Mouse (Mus musculus) heart, postnatal 0 days (tissue): ENCODE data around the gene Lhfpl4. TPM values are rescaled to one million over a fixed set of nuclear protein-coding genes. Genes with fewer than 3 reads are reported as not detected.

Experiments used
- ATAC-seq: fragments of 200-750 bp; cut with Nextera tagmentation; 2 replicates; pipeline ENCODE4 v1.8.0; 2017; ENCODE audit warnings: low read depth, moderate number of reproducible peaks, moderate library complexity; ENCODE audit not compliant: insufficient read depth
- DNase-seq: peaks from one replicate; pipeline ENCODE4 v3.0.0-alpha.2; 2016; ENCODE audit warnings: low spot score
- H3K27ac ChIP-seq: fragments of 300-500 bp; sonication (generic); 2 replicates; pipeline ENCODE4 v1.5.1; 2014; ENCODE audit warnings: low read depth, mild to moderate bottlenecking
- H3K27me3 ChIP-seq: fragments of 300-500 bp; sonication (generic); 2 replicates; pipeline ENCODE4 v1.6.1; 2014; ENCODE audit warnings: low read length, mixed read lengths; ENCODE audit not compliant: control insufficient read depth, insufficient read depth
- H3K36me3 ChIP-seq: fragments of 300-500 bp; sonication (generic); replicated peaks from 2 replicates; pipeline ENCODE4 v1.6.1; 2014; ENCODE audit warnings: low read length, mixed read lengths; ENCODE audit not compliant: control insufficient read depth, insufficient read depth
- H3K4me1 ChIP-seq: fragments of 300-500 bp; sonication (generic); 2 replicates; pipeline ENCODE4 v1.6.1; 2014; ENCODE audit warnings: antibody characterized with exemption; ENCODE audit not compliant: control insufficient read depth, insufficient read depth
- H3K4me2 ChIP-seq: fragments of 300-500 bp; sonication (generic); 2 replicates; pipeline ENCODE4 v1.6.1; 2014; ENCODE audit warnings: low read depth, mild to moderate bottlenecking, low read length, moderate library complexity
- H3K4me3 ChIP-seq: fragments of 300-500 bp; sonication (generic); 2 replicates; pipeline ENCODE4 v1.5.1; 2014; ENCODE audit warnings: low read depth, low read length
- H3K9ac ChIP-seq: fragments of 300-500 bp; sonication (generic); replicated peaks from 2 replicates; pipeline ENCODE4 v1.6.1; 2014; ENCODE audit warnings: low read depth, low read length, mixed read lengths
- H3K9me3 ChIP-seq: fragments of 300-500 bp; sonication (generic); replicated peaks from 2 replicates; pipeline ENCODE4 v1.6.1; 2016; ENCODE audit warnings: low read length; ENCODE audit not compliant: control insufficient read depth
- CTCF ChIP-seq: IDR thresholded peaks from 2 replicates; pipeline ENCODE4 v1.5.1; 2016; ENCODE audit warnings: antibody characterized with exemption, control low read depth, low read depth
- EP300 ChIP-seq: IDR thresholded peaks from 2 replicates; pipeline ENCODE4 v1.6.1; 2016; ENCODE audit warnings: antibody characterized with exemption, low read depth
- WGBS: fragments of 180-500 bp; shearing (Covaris S2); extraction: QIAGEN DNeasy Blood & Tissue Kit; methylation state at CpG from one replicate; pipeline ENCODE4 v1.1.7; 2014; 5-methylcytosine and 5-hydroxymethylcytosine counted together
- polyA plus RNA-seq: library from polyadenylated mRNA; unstranded; fragments of >200 nt; fragmentation: Nextera tagmentation; extraction: Ambion mirVana; gene quantifications from 2 replicates; pipeline ENCODE4 v1.2.1, GENCODE M21; 2015
- total RNA-seq: library from RNA; depleted of rRNA; stranded (reverse); fragments of >200 nt; gene quantifications from 2 replicates; pipeline ENCODE4 v1.2.3, GENCODE M21; 2014; ENCODE audit warnings: low replicate concordance

Lhfpl4 gene
- total and polyA plus RNA-seq, 2 experiments from 2014 or later: 0.25 to 0.38 TPM

DNA sequence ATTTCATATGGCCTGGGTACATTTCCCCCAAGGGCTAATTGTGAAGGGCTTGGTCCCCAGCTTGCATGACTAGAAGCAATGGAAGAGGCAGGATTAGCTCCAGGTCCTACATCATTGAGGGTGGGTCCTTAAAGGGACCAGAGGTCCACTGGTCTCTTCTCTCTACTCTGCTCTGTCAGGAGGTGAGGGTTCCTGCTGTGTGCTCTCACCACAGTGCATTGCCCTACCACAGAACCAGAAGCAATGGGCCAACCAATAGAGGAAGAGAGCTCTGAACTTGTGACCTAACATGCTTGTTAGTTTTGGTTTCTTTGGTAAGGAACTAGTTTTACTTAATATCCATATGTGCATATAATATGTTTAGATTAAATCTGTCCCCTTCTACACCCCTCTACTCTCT is 31.5 kb upstream of the Lhfpl4 start:
- ATAC-seq (no peak), DNase-seq (no peak)
- no peaks in the 10 kb centered on the region; the same call in 1 of the 2 replicates for H3K9me3 ChIP-seq
- no peak overlapping the region for H3K27ac ChIP-seq
- no peaks in the 10 kb centered on the region for H3K27me3 ChIP-seq
- no peak overlapping the region for H3K9ac ChIP-seq
- H3K4me1 ChIP-seq: no peaks in the 10 kb centered on the region
- no peak overlapping the region for H3K4me3 ChIP-seq
- TF ChIP-seq CTCF: no peak
- TF ChIP-seq EP300: no peak
- H3K36me3 ChIP-seq: no peaks in the 10 kb centered on the region
- no peak overlapping the region for H3K4me2 ChIP-seq

- Histone ChIP-seq H3K36me3 (no peaks in the 10 kb centered on the region), H3K4me1 (no peaks in the 10 kb centered on the region), H3K4me2 (no peak overlapping the region), H3K9me3 (no peaks in the 10 kb centered on the region; the same call in 1 of the 2 replicates), H3K27me3 (no peaks in the 10 kb centered on the region), H3K4me3 (no peak overlapping the region), H3K27ac (no peak overlapping the region), H3K9ac (no peak overlapping the region)
- WGBS: 66% methylated on average over 4 of the region's 4 CpGs
- no peak for DNase-seq
- no peak for ATAC-seq
- TF ChIP-seq CTCF (no peak), EP300 (no peak)
Measured at GRCm38 (mm10) chr6:113225798-113226197, 30.6 kb upstream of the Lhfpl4 start.

DNA sequence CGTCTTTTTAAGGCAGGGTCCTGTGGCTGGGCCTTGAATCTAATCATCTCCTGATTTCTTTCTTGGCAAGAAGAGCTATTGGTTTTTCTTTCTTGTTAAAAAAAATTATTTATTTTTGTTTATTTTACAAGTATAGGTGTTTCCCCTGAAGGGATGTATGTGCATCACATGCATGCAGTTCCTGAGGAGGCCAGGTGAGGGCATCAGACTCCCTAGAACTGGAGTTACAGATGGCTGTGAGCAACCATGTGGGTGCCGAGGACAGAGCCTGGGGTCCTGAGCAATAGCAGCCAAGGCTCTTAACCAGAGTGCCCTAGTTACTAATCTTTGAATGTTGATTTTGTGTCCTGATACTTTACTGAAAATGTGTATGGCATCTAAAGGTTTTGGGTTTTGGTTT is 21.1 kb upstream of the Lhfpl4 start:
- H3K4me3 ChIP-seq: no peak overlapping the region
- ATAC-seq: no peak
- H3K4me1 ChIP-seq: no peaks in the 10 kb centered on the region
- TF ChIP-seq EP300: no peak
- TF ChIP-seq CTCF: no peak
- H3K4me2 ChIP-seq: no peak overlapping the region
- 54% methylated on average over 2 of the region's 2 CpGs for WGBS
- no peak overlapping the region for H3K27ac ChIP-seq
- H3K9ac ChIP-seq: no peak overlapping the region
- H3K9me3 ChIP-seq: no peaks in the 10 kb centered on the region
- no peaks in the 10 kb centered on the region for H3K27me3 ChIP-seq
- DNase-seq: no peak
- no peaks in the 10 kb centered on the region for H3K36me3 ChIP-seq

- peaks cover 7% of the 10 kb centered on the region; the same call in 1 of the 2 replicates for H3K4me1 ChIP-seq
- no peaks in the 10 kb centered on the region for H3K36me3 ChIP-seq
- no peak overlapping the region for H3K9ac ChIP-seq
- TF ChIP-seq CTCF: no peak
- TF ChIP-seq EP300: no peak
- H3K4me2 ChIP-seq: peak overlapping the region; percentile 62; the same call in 1 of the 2 replicates
- 14% methylated on average over 9 of the region's 9 CpGs for WGBS
- peaks cover 48% of the 10 kb centered on the region for H3K27me3 ChIP-seq
- H3K4me3 ChIP-seq: peak overlapping the region; percentile 50; the same call in 1 of the 2 replicates
- ATAC-seq (no peak), DNase-seq (no peak)
- no peak overlapping the region for H3K27ac ChIP-seq
- H3K9me3 ChIP-seq: no peaks in the 10 kb centered on the region
Measured at GRCm38 (mm10) chr6:113195596-113195992, 410 bp upstream of the Lhfpl4 start.

DNA sequence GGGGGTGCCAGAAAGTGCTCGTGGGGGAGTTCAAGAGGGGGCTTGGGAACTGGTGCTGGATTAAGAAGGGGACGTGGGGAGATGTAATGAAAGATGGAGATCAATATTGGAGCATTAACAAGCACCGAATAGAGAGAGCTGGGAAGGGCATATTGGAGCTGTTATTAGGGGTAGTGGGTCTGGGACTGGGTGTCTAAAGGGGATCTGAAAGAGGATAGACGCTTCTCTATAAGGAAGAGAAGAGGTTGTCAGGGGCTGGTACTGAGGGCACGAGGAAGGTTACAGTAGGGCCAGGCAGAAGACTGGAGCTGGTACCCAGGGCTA is 705 bp downstream of the Lhfpl4 start:
- 5% methylated on average over 5 of the region's 5 CpGs for WGBS

DNA sequence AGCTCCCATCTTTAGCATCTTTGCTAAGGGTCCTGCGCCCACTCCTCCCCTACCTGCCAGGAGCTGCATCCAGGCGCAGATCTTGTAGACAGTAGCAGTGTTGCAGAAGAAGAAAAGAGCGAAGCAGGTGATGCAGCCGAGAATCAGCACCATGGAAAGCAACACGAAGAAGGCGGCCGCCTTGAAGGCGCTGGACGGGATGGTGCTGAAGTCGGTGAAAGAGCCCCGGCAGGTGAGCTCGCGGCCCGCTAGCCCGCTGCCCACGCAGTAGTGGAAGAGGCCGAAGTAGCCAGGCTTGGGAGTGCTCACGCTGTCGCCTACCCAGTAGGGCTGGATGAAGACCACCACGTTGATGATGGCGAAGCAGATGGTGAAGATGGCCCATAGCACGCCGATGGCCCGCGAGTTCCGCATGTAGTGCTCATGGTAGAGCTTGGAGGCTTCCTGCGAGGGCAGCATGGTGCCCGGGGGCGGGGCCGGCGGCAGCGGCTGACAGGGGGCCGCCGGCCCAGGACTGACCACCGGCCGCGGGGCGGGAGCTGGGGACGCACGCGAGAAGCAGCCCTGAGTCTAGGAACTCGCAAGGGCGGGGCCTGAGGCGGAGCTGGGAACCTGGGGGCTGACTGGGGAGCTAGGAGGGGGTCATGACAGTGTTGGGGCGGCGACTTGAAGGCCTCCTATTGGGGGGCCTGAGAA is 1.3 kb downstream of the Lhfpl4 start:
- 3% methylated on average over 45 of the region's 46 CpGs for WGBS
- DNase-seq: peak; percentile 30
- Histone ChIP-seq H3K9ac (no peak overlapping the region), H3K4me2 (no peak overlapping the region), H3K27ac (no peak overlapping the region), H3K36me3 (no peaks in the 10 kb centered on the region), H3K9me3 (no peaks in the 10 kb centered on the region), H3K4me1 (peaks cover 7% of the 10 kb centered on the region; the same call in 1 of the 2 replicates), H3K4me3 (no peak overlapping the region), H3K27me3 (peaks cover 48% of the 10 kb centered on the region)
- TF ChIP-seq CTCF (no peak), EP300 (no peak)
- ATAC-seq: peak; percentile 36; the same call in 1 of the 2 replicates

More for the DNA sequence above, 705 bp downstream of the Lhfpl4 start:
- DNase-seq (no peak), ATAC-seq (no peak)
- peak overlapping the region; percentile 62 for H3K4me2 ChIP-seq
- no peak overlapping the region for H3K9ac ChIP-seq
- no peak for TF ChIP-seq EP300
- no peak for TF ChIP-seq CTCF
- no peaks in the 10 kb centered on the region for H3K9me3 ChIP-seq
- no peaks in the 10 kb centered on the region for H3K36me3 ChIP-seq
- peaks cover 48% of the 10 kb centered on the region for H3K27me3 ChIP-seq
- H3K27ac ChIP-seq: no peak overlapping the region
- peak overlapping the region; percentile 50 for H3K4me3 ChIP-seq
- peaks cover 7% of the 10 kb centered on the region; the same call in 1 of the 2 replicates for H3K4me1 ChIP-seq
